Mouse (Mus musculus): ENCODE measurements around the gene Slc45a1. TPM values are rescaled to one million over a fixed set of nuclear protein-coding genes. Genes with fewer than 3 reads are reported as not detected.
"Not testable (repeated sequence)": the region's sequence is repeated elsewhere in the genome, so short reads cannot be mapped to it uniquely, and the experiment has no call there.

Slc45a1 gene
- polyA plus RNA-seq, 1 experiment, result 0.21 TPM

DNA sequence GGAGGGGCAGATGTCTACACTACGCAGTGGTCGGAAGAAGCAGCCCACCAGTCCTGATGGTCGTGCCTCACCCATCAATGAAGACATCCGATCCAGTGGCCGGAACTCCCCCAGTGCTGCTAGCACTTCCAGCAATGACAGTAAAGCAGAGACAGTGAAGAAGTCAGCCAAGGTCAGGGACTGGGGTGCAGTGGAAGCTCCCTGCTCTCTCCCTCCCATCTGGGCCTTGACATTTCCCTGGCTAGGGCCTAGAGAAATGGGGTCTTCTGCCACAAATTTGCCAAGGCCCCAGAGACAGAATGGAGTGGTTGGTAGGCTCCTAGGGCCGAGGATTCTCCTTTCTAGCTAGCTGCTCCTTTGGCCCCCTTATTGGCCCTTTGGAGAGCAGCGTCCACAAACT lies 38.3 kb downstream of the Slc45a1 start:
- H3K4me1 ChIP-seq (ENCODE audit: control insufficient read depth, insufficient read depth, low read length), result no peaks in the 10 kb centered on the region
- TF ChIP-seq CTCF (IDR thresholded peaks at IDR 0.05; ENCODE audit: low read depth, low read length) (no peak), POLR2A (IDR thresholded peaks at IDR 0.05; ENCODE audit: borderline replicate concordance, low read depth, low read length) (no peak)
- no peak overlapping the region for H3K27ac ChIP-seq (ENCODE audit: insufficient read depth, low read depth, low read length)
- no peak overlapping the region for H3K4me3 ChIP-seq (ENCODE audit: insufficient read depth, low read length)

DNA sequence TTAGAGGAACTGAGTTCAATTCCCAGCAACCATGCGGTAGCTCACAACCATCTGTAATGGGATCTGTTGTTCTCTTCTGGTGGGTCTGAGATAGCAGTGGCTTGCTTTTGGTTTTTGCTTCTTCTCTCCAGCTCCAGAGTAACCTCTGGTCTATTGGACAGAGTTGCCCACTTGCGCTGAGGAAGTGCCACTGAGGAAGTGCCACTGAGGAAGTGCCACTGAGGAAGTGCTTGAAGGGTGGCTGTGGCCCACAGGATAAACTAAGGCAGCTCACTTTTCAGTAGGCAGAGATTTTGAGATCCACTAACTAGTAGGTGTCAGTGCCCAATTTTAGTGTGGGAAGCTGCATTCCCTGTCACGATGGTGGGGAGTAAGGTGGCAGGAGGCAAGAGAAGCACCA lies 43.3 kb downstream of the Slc45a1 start:
- TF ChIP-seq POLR2A (IDR thresholded peaks at IDR 0.05; ENCODE audit: borderline replicate concordance, low read depth, low read length), result no peak
- no peak for TF ChIP-seq CTCF (IDR thresholded peaks at IDR 0.05; ENCODE audit: low read depth, low read length)
- Histone ChIP-seq H3K4me3 (ENCODE audit: insufficient read depth, low read length) (no peak overlapping the region), H3K27ac (ENCODE audit: insufficient read depth, low read depth, low read length) (peak overlapping the region; percentile 24; the same call in 1 of the 2 replicates), H3K4me1 (ENCODE audit: control insufficient read depth, insufficient read depth, low read length) (peaks cover 33% of the 10 kb centered on the region)

- H3K27ac ChIP-seq (ENCODE audit: insufficient read depth, low read depth, low read length), result 0 out of 2 replicates have a peak overlapping the region, but pooled peaks have one; percentile 22
- peaks cover 43% of the 10 kb centered on the region for H3K4me1 ChIP-seq (ENCODE audit: control insufficient read depth, insufficient read depth, low read length)
- no peak for TF ChIP-seq CTCF (IDR thresholded peaks at IDR 0.05; ENCODE audit: low read depth, low read length)
- no peak for TF ChIP-seq POLR2A (IDR thresholded peaks at IDR 0.05; ENCODE audit: borderline replicate concordance, low read depth, low read length)
- no peak overlapping the region for H3K4me3 ChIP-seq (ENCODE audit: insufficient read depth, low read length)
Observed at GRCm38 (mm10) chr4:150606449-150607161, 45.4 kb downstream of the Slc45a1 start.

DNA sequence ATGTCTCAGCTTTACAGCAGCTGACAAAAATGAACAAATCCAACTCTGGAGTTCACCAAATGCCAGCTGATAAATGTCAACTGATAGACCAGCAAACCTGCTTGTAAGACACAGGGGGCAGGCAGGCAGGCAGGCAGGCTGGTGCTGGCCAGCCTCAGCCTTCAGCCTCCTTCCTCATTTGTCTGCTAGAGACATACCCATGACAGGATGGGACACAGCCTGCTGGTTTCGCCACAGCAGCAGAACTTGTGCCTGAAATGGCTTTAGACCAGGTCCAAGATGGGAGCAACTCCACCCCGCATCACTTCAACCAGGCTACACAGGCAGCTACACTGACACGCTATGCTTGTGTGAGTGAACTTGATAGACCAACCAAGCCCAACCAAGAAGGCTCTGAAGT lies 46.2 kb downstream of the Slc45a1 start:
- no peak for TF ChIP-seq CTCF (IDR thresholded peaks at IDR 0.05; ENCODE audit: low read depth, low read length)
- no peak for TF ChIP-seq POLR2A (IDR thresholded peaks at IDR 0.05; ENCODE audit: borderline replicate concordance, low read depth, low read length)
- Histone ChIP-seq H3K4me3 (ENCODE audit: insufficient read depth, low read length) (no peak overlapping the region), H3K27ac (ENCODE audit: insufficient read depth, low read depth, low read length) (peak overlapping the region; percentile 40; the same call in 1 of the 2 replicates), H3K4me1 (ENCODE audit: control insufficient read depth, insufficient read depth, low read length) (peaks cover 46% of the 10 kb centered on the region)

GRCm38 (mm10) chr4:150603366-150604061 lies 48.5 kb downstream of the Slc45a1 start:
- no peak overlapping the region for H3K27ac ChIP-seq (ENCODE audit: insufficient read depth, low read depth, low read length)
- no peak for TF ChIP-seq CTCF (IDR thresholded peaks at IDR 0.05; ENCODE audit: low read depth, low read length)
- no peak for TF ChIP-seq POLR2A (IDR thresholded peaks at IDR 0.05; ENCODE audit: borderline replicate concordance, low read depth, low read length)
- no peak overlapping the region for H3K4me3 ChIP-seq (ENCODE audit: insufficient read depth, low read length)
- H3K4me1 ChIP-seq (ENCODE audit: control insufficient read depth, insufficient read depth, low read length), result peaks cover 50% of the 10 kb centered on the region

DNA sequence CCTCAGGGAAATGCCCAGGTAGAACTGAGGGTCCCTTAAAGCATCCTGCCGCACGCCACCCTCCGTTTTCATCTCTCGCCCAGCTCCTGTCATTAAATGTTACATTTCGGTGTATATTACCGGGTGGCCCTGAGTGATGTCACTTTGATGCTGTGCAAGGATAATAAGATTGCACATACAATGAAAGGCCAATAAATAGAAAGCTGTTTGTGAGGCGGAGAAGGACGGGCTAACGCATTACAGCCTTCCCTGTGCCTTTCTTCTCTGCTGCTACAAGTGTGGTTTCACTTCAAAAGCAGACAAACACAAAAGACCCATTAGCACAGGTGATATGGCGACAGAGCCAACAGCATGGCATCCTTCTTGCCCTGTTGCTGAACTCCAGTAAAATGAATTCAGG lies 50.5 kb downstream of the Slc45a1 start:
- TF ChIP-seq POLR2A (IDR thresholded peaks at IDR 0.05; ENCODE audit: borderline replicate concordance, low read depth, low read length), result no peak
- TF ChIP-seq CTCF (IDR thresholded peaks at IDR 0.05; ENCODE audit: low read depth, low read length), result no peak
- no peak overlapping the region for H3K4me3 ChIP-seq (ENCODE audit: insufficient read depth, low read length)
- peaks cover 40% of the 10 kb centered on the region for H3K4me1 ChIP-seq (ENCODE audit: control insufficient read depth, insufficient read depth, low read length)
- no peak overlapping the region for H3K27ac ChIP-seq (ENCODE audit: insufficient read depth, low read depth, low read length)

- H3K4me3 ChIP-seq (ENCODE audit: insufficient read depth, low read length); H3K27ac ChIP-seq (ENCODE audit: insufficient read depth, low read depth, low read length): not testable (repeated sequence)
Observed at GRCm38 (mm10) chr4:150600503-150600902, 51.5 kb downstream of the Slc45a1 start.

DNA sequence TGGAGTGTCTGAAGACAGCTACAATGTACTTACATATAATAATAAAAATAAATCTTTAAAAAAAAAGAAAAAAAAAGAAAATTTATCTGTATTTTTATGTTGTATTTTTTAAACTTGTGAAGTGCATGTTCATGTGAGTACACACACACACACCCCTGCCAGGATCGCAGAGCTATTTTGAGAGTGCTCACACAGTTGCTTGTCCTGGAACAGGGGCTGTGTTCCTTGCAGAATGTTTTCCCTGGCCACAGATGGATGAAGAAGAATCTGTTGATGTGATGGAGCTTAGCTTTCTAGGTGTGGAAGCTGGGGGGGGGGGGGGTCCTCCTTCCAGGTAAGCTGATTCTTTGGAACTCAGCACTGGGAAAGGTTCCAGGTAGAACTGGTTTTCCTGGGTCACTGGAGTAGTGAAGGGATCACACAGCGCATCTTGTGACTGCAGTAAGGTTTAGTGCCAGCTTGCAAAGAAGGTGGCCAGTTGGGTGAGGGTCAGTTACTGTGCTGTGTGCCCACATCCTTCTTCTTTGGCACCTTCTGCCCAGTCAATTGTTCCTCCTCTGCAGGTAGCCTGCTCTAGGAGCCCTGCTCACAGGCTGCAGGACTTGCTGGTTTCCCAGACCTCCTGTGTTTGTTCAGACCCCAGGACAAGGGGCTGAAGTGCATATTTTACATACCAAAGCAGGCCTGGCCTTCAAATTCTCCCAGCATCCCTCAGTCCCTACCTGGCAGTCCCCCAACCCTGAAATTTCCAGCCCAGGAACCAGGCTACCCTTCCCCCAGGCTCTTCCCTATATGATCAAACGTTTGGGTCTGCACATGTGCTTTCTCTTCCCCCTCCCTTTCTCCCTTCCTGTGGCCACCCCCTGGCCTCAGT lies 52.6 kb downstream of the Slc45a1 start:
- H3K4me1 ChIP-seq (ENCODE audit: control insufficient read depth, insufficient read depth, low read length), result peaks cover 47% of the 10 kb centered on the region
- no peak overlapping the region for H3K27ac ChIP-seq (ENCODE audit: insufficient read depth, low read depth, low read length)
- H3K4me3 ChIP-seq (ENCODE audit: insufficient read depth, low read length), result no peak overlapping the region
- no peak for TF ChIP-seq CTCF (IDR thresholded peaks at IDR 0.05; ENCODE audit: low read depth, low read length)
- TF ChIP-seq POLR2A (IDR thresholded peaks at IDR 0.05; ENCODE audit: borderline replicate concordance, low read depth, low read length), result no peak

More at GRCm38 (mm10) chr4:150600503-150600902, 51.5 kb downstream of the Slc45a1 start:
- H3K4me1 ChIP-seq (ENCODE audit: control insufficient read depth, insufficient read depth, low read length), result peaks cover 41% of the 10 kb centered on the region

GRCm38 (mm10) chr4:150598686-150599085 lies 53.3 kb downstream of the Slc45a1 start:
- TF ChIP-seq POLR2A (IDR thresholded peaks at IDR 0.05; ENCODE audit: borderline replicate concordance, low read depth, low read length) (no peak), CTCF (IDR thresholded peaks at IDR 0.05; ENCODE audit: low read depth, low read length) (no peak)
- Histone ChIP-seq H3K4me3 (ENCODE audit: insufficient read depth, low read length) (no peak overlapping the region), H3K27ac (ENCODE audit: insufficient read depth, low read depth, low read length) (no peak overlapping the region), H3K4me1 (ENCODE audit: control insufficient read depth, insufficient read depth, low read length) (peaks cover 52% of the 10 kb centered on the region)

Data from bone marrow macrophage, adult 2 months (primary cell).